Mouse (Mus musculus) intestine, postnatal 0 days (tissue): ENCODE results near the gene Prmt7. TPM values are rescaled to one million over a fixed set of nuclear protein-coding genes. Genes with fewer than 3 reads are reported as not detected.
A peak's percentile ranks its signal among the peaks of the same experiment; 100 is the strongest.

Source experiments
- ATAC-seq: fragments of 200-750 bp; cut with Nextera tagmentation; 2 replicates; pipeline ENCODE4 v1.8.0; 2017; ENCODE audit warnings: mild to moderate bottlenecking, moderate TSS enrichment, moderate library complexity
- H3K27ac ChIP-seq: fragments of 300-500 bp; sonication (generic); 2 replicates; pipeline ENCODE4 v1.5.1; 2014; ENCODE audit warnings: mild to moderate bottlenecking, low read depth, low read length, moderate library complexity
- H3K27me3 ChIP-seq: fragments of 300-500 bp; sonication (generic); replicated peaks from 2 replicates; pipeline ENCODE4 v1.6.1; 2014; ENCODE audit warnings: low read length, mixed read lengths; ENCODE audit not compliant: control insufficient read depth, insufficient read depth
- H3K36me3 ChIP-seq: fragments of 300-500 bp; sonication (generic); 2 replicates; pipeline ENCODE4 v1.6.1; 2014; ENCODE audit warnings: mild to moderate bottlenecking, moderate library complexity; ENCODE audit not compliant: control insufficient read depth, insufficient read depth
- H3K4me1 ChIP-seq: fragments of 300-500 bp; sonication (generic); replicated peaks from 2 replicates; pipeline ENCODE4 v1.6.1; 2014; ENCODE audit warnings: antibody characterized with exemption, low read length, mixed read lengths; ENCODE audit not compliant: control insufficient read depth, insufficient read depth
- H3K4me2 ChIP-seq: fragments of 300-500 bp; sonication (generic); replicated peaks from 2 replicates; pipeline ENCODE4 v1.6.1; 2014; ENCODE audit warnings: low read depth, mild to moderate bottlenecking, moderate library complexity
- H3K4me3 ChIP-seq: fragments of 300-500 bp; sonication (generic); 2 replicates; pipeline ENCODE4 v1.5.1; 2014; ENCODE audit warnings: low read depth, low read length
- H3K9ac ChIP-seq: fragments of 300-500 bp; sonication (generic); 2 replicates; pipeline ENCODE4 v1.6.1; 2014; ENCODE audit warnings: mild to moderate bottlenecking, low read depth, low read length
- H3K9me3 ChIP-seq: fragments of 300-500 bp; sonication (generic); 2 replicates; pipeline ENCODE4 v1.6.1; 2016; ENCODE audit warnings: mixed run types; ENCODE audit not compliant: control insufficient read depth
- CTCF ChIP-seq: sonication (generic); IDR thresholded peaks from 2 replicates; pipeline ENCODE4 v1.5.1; 2016; ENCODE audit warnings: low read depth, mild to moderate bottlenecking, control low read depth, antibody characterized with exemption, moderate library complexity
- WGBS: fragments of 180-500 bp; shearing (Covaris S2); extraction: QIAGEN DNeasy Blood & Tissue Kit; methylation state at CpG from one replicate; pipeline ENCODE4 v1.1.7; 2014; 5-methylcytosine and 5-hydroxymethylcytosine counted together
- polyA plus RNA-seq: library from polyadenylated mRNA; unstranded; fragments of >200 nt; fragmentation: Nextera tagmentation; extraction: Ambion mirVana; gene quantifications from 2 replicates; pipeline ENCODE4 v1.2.1, GENCODE M21; 2015

Gene Prmt7
- polyA plus RNA-seq, 1 experiment from 2014 or later, result 11.7 TPM

- no peak for ATAC-seq
- no peaks in the 10 kb centered on the region for H3K27me3 ChIP-seq
- no peak overlapping the region for H3K4me2 ChIP-seq
- H3K9ac ChIP-seq, result no peak overlapping the region
- H3K4me3 ChIP-seq, result no peak overlapping the region
- WGBS, result 88% methylated on average over 3 of the region's 3 CpGs
- H3K27ac ChIP-seq, result no peak overlapping the region
- no peaks in the 10 kb centered on the region for H3K36me3 ChIP-seq
- no peaks in the 10 kb centered on the region for H3K4me1 ChIP-seq
- no peaks in the 10 kb centered on the region for H3K9me3 ChIP-seq
- TF ChIP-seq CTCF, result no peak
These were observed 62.7 kb downstream of the Prmt7 start for GRCm38 (mm10) chr8:106273468-106273867.

DNA sequence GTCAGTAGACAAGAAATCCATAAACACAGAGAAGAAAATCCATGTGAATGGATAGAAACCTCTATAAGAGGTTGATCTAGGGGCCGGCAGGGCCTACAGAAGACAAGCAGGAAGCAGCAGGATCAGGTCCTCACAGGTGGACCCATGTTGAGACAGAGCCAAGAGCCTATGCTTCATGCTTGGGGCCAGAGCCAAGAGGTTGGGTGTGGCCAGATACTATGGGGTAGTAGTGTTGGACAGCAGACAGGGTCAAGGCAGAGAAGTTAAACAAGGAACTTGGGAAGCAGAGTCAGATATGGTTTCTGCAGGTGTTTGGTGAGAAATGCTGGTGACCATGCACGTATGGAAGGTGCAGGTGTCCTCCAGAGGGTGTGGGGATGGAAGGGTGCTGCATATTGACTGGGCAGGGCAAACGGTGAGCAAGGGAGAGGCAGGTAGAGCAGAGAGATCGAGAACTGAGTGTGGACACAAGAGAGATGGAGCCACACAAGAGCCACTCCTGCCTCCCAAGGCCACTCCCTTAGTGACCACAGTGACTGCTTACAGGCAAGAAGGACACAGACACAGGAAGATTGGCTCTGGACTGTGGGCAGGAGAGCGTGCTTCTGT, 66.1 kb downstream of the Prmt7 start:
- H3K9me3 ChIP-seq, result no peaks in the 10 kb centered on the region
- H3K27ac ChIP-seq, result no peak overlapping the region; the same call in 1 of the 2 replicates
- WGBS, result 57% methylated on average over 5 of the region's 5 CpGs
- no peak for TF ChIP-seq CTCF
- H3K4me1 ChIP-seq, result no peaks in the 10 kb centered on the region
- ATAC-seq, result 0 out of 2 replicates have a peak, but pooled peaks have one; percentile 16
- H3K27me3 ChIP-seq, result no peaks in the 10 kb centered on the region
- no peak overlapping the region for H3K4me2 ChIP-seq
- no peaks in the 10 kb centered on the region for H3K36me3 ChIP-seq
- no peak overlapping the region for H3K4me3 ChIP-seq
- no peak overlapping the region for H3K9ac ChIP-seq

GRCm38 (mm10) chr8:106278367-106279042, 67.8 kb downstream of the Prmt7 start:
- WGBS, result 56% methylated on average over 11 of the region's 11 CpGs
- Histone ChIP-seq H3K27me3 (no peaks in the 10 kb centered on the region), H3K9ac (no peak overlapping the region), H3K9me3 (no peaks in the 10 kb centered on the region), H3K4me1 (no peaks in the 10 kb centered on the region), H3K36me3 (no peaks in the 10 kb centered on the region), H3K4me3 (no peak overlapping the region), H3K4me2 (peak overlapping the region; percentile 41), H3K27ac (peak overlapping the region; percentile 36)
- peak; percentile 41 for TF ChIP-seq CTCF
- peak; percentile 52 for ATAC-seq

- H3K9ac ChIP-seq, result no peak overlapping the region
These were observed 69.4 kb downstream of the Prmt7 start for GRCm38 (mm10) chr8:106280154-106280553.

DNA sequence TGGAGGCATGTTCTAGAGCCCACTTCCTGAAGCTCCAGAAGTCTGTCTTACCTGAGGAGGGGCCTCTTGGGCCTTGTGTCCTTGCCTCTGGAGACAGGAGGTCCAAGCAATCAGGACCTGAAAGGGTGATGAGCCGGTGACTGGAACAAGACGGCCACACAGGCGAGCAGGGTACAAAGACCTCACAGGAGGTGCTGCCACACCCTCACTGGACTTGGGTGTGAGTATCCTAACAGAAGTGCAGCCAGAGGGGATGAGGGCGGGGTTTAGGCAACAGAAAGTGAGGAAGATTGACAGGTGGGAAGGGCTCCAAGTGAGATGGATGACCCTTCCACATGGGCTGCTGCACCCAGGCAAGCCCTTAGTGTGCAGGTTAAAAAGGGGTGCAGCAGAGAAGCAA, 70.1 kb downstream of the Prmt7 start:
- H3K4me1 ChIP-seq, result no peaks in the 10 kb centered on the region
- no peak overlapping the region for H3K9ac ChIP-seq
- no peak for TF ChIP-seq CTCF
- no peak overlapping the region for H3K27ac ChIP-seq
- peak; percentile 48 for ATAC-seq
- WGBS, result 24% methylated on average over 4 of the region's 4 CpGs
- H3K36me3 ChIP-seq, result no peaks in the 10 kb centered on the region
- no peak overlapping the region for H3K4me3 ChIP-seq
- peak overlapping the region; percentile 47 for H3K4me2 ChIP-seq
- H3K27me3 ChIP-seq, result no peaks in the 10 kb centered on the region
- H3K9me3 ChIP-seq, result no peaks in the 10 kb centered on the region

More at GRCm38 (mm10) chr8:106280154-106280553, 69.4 kb downstream of the Prmt7 start:
- Histone ChIP-seq H3K27me3 (no peaks in the 10 kb centered on the region), H3K9me3 (no peaks in the 10 kb centered on the region), H3K27ac (peak overlapping the region; percentile 46; the same call in 1 of the 2 replicates), H3K4me1 (no peaks in the 10 kb centered on the region), H3K36me3 (no peaks in the 10 kb centered on the region), H3K4me3 (no peak overlapping the region), H3K4me2 (peak overlapping the region; percentile 47)
- ATAC-seq, result no peak
- 24% methylated on average over 5 of the region's 5 CpGs for WGBS
- TF ChIP-seq CTCF, result no peak

GRCm38 (mm10) chr8:106287445-106287844, 76.7 kb downstream of the Prmt7 start:
- TF ChIP-seq CTCF, result no peak
- no peaks in the 10 kb centered on the region for H3K27me3 ChIP-seq
- ATAC-seq, result peak; percentile 87
- no peaks in the 10 kb centered on the region for H3K9me3 ChIP-seq
- H3K27ac ChIP-seq, result peak overlapping the region; percentile 46
- no peak overlapping the region for H3K4me2 ChIP-seq
- no peak overlapping the region for H3K4me3 ChIP-seq
- 15% methylated on average over 2 of the region's 2 CpGs for WGBS
- peaks cover 2% of the 10 kb centered on the region; the same call in 1 of the 2 replicates for H3K4me1 ChIP-seq
- no peak overlapping the region for H3K9ac ChIP-seq
- no peaks in the 10 kb centered on the region for H3K36me3 ChIP-seq
